Mouse (Mus musculus) C2C12 (cell line): ENCODE measurements at regions not wholly inside any gene's neighbourhood (a gene's known extent, or its start where the extent isn't known, plus 50 kb on each side); places are given as distances from the start of the nearest gene placed in this dataset.

Experiments used
- CEBPB ChIP-seq: IDR thresholded peaks from one replicate; pipeline ENCODE4 v1.6.1; 2011; ENCODE audit warnings: low read depth, mild to moderate bottlenecking, control low read depth, moderate library complexity
- CTCF ChIP-seq: IDR thresholded peaks from one replicate; pipeline ENCODE4 v1.5.1; 2011; ENCODE audit not compliant: control insufficient read depth, insufficient read depth, insufficient read length
- MAX ChIP-seq: IDR thresholded peaks from one replicate; pipeline ENCODE4 v1.6.1; 2011; ENCODE audit warnings: mild to moderate bottlenecking, control low read depth
- MYOD1 ChIP-seq: IDR thresholded peaks from one replicate; pipeline ENCODE4 v1.6.1; 2011; ENCODE audit warnings: low read depth; ENCODE audit not compliant: control insufficient read depth, insufficient read length
- MYOG ChIP-seq: IDR thresholded peaks from one replicate; pipeline ENCODE4 v1.6.1; 2011; ENCODE audit not compliant: control insufficient read depth, insufficient read length; ENCODE audit errors: extremely low read depth
- USF1 ChIP-seq: IDR thresholded peaks from one replicate; pipeline ENCODE4 v1.6.1; 2011; ENCODE audit warnings: low read depth, mild to moderate bottlenecking, control low read depth, moderate library complexity

- TF ChIP-seq MYOD1, result no peak
- no peak for TF ChIP-seq CEBPB
- no peak for TF ChIP-seq CTCF
- TF ChIP-seq MAX, result no peak
- no peak for TF ChIP-seq USF1
- no peak for TF ChIP-seq MYOG
Measured at GRCm38 (mm10) chr15:6088498-6088897, 211.1 kb upstream of the Dab2 start.
